Mouse (Mus musculus): ENCODE data around the gene Tenm2.

Gene Tenm2

GRCm38 (mm10) chr11:36697021-36697639, 538.6 kb downstream of the Tenm2 start:
- in situ Hi-C loops (cut with MboI, MseI), result no loop called here

- in situ Hi-C loops (cut with MboI, MseI), result no loop called here
Observed at GRCm38 (mm10) chr11:36694810-36695209, 541.0 kb downstream of the Tenm2 start.

DNA sequence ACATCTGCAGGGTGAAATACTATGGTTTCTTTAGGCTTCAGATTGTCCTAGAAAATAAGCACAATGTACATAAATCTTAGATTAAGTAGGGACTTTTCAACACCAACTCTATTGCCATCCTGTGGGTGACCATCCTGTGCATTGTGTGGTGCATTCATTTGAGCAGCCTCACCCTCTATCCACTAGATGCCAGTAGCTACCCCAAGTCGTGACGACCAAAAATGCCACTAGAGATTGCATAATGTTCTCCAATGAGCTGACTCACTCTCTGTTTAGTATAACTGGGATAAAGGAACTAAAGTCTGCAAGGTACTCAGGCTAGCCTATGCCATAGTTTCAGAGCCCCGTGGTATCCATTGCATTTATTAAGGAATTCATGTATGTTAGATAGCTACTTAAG, 543.1 kb downstream of the Tenm2 start:
- in situ Hi-C loops (cut with MboI, MseI), result no loop called here

DNA sequence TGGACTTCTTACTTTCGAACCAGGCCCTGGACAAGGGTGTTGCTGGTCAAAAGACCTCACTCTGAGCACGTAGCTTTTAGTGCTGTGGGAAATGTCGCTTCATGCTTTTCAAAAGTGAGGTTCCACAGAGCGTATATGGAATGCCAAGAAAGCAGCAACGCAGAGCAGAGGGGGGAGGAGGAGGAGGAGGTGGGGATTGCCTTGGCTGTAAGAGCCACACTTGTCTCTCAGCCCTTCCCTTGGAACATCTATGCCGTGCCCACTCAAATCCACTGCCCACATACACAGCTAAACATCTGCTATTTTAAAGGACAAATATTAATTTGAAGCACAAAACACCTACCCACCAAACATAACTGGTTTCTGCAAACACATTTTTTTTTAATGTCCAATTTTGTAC, 544.9 kb downstream of the Tenm2 start:
- in situ Hi-C loops (cut with MboI, MseI), result no loop called here

DNA sequence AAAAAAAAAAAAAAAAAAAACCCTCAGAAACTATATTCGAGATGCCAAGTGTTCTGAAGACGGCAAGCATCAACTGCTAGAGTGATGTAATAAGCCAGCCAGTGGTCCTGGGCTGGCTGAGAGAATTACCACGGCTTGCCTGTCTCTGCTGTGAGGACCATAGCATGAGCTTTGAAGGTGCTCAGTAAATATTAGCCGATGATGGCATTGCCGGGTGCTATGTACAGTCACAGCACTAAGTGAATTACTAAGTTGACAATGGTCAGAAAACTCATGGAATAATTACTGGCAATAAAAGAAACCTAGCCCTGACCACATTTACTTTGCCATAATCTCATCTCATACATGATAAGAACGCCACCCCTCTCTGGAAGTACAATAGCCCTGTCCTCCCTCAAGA, 549.5 kb downstream of the Tenm2 start:
- in situ Hi-C loops (cut with MboI, MseI), result no loop called here

- in situ Hi-C loops (cut with MboI, MseI), result no loop called here
Observed at GRCm38 (mm10) chr11:36679361-36679760, 556.4 kb downstream of the Tenm2 start.

GRCm38 (mm10) chr11:36678542-36678941, 557.2 kb downstream of the Tenm2 start:
- in situ Hi-C loops (cut with MboI, MseI), result no loop called here

- in situ Hi-C loops (cut with MboI, MseI), result no loop called here
Observed at GRCm38 (mm10) chr11:36678057-36678396, 557.7 kb downstream of the Tenm2 start.

DNA sequence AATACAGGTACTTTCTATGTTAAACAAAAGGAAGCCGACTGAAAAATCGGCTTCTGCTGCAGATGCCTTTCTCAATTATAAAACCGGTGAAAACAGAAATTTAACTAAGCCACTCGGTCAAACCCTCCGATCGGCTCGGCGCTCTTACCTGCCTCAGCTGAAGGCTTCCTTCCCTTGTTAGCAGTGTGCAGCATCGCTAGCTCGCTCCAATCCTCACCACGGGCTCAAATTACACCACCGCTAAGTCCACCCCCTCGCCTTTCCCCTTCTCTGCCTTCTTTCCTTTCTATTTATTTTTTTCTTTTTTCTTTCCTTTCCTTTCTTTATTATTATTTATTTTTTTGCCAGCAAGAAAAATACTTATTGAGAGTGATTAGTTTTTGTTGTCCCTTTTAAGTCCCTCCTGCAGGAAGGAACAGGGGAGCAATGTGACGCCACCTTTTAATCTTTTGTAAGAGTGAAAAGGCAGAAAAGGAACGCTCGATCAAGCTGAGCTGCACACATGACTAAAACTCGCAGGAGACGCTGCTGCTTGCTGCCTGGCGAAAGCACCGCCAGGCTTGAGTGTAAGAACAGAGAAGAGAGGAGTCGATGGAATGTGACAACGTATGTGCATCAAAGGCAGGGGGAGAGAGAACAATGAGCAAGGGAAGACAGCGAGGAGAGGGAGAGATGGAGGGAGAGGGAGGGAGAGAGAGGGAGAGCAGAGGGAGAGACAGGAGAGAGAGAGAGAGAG, 558.3 kb downstream of the Tenm2 start:
- in situ Hi-C loops (cut with MboI, MseI), result no loop called here

DNA sequence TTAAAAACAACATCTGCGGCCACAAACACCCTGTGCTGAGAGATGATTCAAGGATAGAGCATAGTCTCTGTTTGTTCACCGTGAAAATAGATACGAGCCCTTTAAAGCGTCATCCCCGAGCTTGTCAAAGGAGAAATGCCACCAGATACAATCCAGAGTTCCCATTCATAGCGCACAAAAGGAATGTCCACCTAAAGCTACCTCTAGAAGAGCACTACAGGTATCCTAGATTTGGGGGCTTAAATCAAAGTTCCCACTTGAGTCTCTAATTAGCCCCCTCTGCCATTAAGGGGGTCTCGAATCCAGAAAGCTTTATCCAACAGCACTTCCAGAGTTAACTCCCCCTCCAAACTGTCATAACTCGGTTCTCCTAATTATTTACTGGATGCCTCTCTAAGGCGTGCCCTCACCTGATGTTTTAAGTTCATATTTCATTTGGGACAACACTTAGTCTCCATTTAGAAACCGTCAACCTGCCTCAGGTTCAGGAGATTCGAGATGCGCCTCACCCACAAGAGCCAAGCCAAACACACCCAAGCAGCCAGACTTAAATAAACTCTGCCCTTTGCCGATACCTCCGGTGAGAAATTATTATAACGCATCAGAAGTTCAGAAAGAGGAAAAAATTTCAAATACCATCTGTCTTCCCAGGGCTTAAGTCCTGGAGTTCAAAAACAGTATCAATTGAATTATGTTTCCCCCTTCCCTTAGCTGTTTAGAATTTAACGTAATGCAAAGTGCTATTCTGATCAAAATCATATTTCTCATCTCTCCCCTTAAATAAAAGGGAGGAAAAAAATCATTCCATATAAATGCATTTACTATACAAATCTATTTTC, 559.1 kb downstream of the Tenm2 start:
- in situ Hi-C loops (cut with MboI, MseI), result no loop called here

- in situ Hi-C loops (cut with MboI, MseI), result no loop called here
Observed at GRCm38 (mm10) chr11:36674902-36675422, 560.8 kb downstream of the Tenm2 start.

GRCm38 (mm10) chr11:36674141-36674540, 561.6 kb downstream of the Tenm2 start:
- in situ Hi-C loops (cut with MboI, MseI), result no loop called here

- in situ Hi-C loops (cut with MboI, MseI), result no loop called here
Observed at GRCm38 (mm10) chr11:36671196-36671595, 564.6 kb downstream of the Tenm2 start.

GRCm38 (mm10) chr11:36664026-36664425, 571.7 kb downstream of the Tenm2 start:
- in situ Hi-C loops (cut with MboI, MseI), result no loop called here

DNA sequence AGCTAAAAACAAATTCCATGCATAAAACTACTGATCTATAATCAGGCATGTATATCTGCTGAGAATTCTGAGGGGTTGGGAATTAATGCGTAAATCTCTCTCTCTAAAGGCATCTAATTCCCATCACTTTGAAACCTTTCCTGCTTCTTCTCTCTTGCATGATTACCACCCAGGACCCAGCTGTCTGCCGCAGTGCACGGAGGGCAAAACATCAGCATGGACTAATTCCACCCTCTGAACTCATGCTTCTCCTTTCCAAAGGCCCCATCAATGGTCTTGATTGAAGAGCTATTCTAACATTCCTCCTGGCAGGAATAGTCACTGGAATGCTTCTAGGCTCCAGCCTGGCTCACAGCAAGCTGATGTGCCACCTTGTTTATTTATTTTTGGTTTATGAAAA, 572.2 kb downstream of the Tenm2 start:
- in situ Hi-C loops (cut with MboI, MseI), result no loop called here

DNA sequence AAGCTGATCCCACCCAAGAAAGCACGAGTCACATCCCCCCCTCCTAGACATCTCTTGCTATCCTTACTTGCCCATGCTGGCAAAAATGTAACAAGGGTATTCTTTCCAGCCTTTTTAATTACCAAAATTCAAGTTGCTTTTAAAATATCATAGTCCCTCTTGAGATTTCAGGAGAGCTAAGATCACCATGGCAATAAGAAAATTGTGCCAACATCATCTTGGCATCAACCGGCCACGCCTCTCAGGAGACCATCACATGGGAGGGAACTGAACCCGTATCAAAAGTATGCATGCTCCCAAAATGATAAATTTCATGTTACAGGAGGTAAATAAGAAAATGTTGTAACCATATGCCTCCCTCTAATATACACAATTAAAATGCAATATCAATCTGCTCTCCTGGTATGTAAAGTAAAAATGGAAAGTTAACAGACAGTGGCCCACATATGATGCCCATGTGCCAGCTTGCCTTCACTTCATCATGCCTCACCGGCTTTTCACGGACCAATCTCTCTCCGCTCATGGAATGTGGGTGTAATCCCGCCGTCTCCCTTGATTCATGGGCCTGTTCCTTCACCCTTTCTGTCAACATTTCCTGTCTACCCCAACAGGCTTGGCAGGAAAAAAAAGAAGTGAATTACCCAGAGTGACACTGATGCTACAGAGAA, 582.0 kb downstream of the Tenm2 start:
- in situ Hi-C loops (cut with MboI, MseI), result no loop called here

- in situ Hi-C loops (cut with MboI, MseI), result no loop called here
Observed at GRCm38 (mm10) chr11:36647179-36647578, 588.6 kb downstream of the Tenm2 start.

DNA sequence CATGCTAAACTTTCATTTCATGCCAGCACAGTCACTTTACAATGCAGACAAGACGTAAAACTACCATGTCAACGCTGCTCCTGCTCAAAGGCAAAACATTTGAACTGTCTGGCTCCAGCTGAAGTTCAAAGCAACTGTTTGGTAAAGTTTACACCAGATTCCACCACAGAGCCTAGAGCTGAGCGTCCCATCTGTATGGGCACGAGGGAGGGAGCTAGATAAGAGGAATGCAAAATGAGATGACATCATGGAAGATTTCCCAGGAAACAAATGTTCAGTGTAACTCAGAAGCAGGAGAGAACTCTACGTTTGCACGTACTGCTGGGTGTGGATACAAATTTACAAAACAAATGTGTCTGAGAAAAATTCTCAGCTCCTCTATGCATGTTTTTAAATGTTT, 600.7 kb downstream of the Tenm2 start:
- in situ Hi-C loops (cut with MboI, MseI), result no loop called here

DNA sequence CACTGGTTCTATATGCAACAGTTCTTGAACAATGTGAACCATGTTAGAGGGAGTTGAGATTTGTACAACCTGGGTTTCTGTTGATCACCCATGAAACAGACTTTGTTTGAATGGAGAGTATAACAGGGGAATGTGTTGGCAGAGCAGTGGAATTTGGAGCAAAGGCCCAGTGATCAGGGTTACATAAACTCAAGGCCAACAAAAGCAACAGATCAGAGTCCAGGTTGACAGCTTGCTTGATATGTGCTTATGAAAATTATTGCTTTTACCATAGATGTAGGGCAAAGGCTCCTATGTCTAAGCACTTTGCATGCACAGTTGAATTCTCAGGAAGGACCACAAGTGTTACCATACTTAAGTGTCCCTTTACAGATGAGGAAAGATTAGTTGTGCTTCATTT, 603.6 kb downstream of the Tenm2 start:
- in situ Hi-C loops (cut with MboI, MseI), result no loop called here

DNA sequence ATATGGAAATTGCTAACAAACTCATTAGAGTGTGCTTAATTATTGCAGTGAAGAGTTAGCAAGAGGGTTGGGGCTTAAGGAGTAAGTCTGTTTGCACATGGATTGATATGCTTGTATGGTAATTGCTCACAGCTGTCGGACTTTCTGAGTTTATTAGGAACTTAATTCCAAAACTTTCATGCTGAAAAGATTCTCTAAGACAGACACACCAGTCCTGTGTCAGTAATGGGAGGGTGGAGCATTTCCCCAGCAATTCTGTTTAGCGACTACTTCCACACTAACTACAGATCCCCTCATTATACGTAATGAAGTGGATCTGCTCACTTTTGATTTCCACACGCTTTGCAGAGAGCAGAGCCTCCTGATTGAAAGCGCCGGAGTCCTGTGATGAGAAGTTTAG, 622.0 kb downstream of the Tenm2 start:
- in situ Hi-C loops (cut with MboI, MseI), result no loop called here

DNA sequence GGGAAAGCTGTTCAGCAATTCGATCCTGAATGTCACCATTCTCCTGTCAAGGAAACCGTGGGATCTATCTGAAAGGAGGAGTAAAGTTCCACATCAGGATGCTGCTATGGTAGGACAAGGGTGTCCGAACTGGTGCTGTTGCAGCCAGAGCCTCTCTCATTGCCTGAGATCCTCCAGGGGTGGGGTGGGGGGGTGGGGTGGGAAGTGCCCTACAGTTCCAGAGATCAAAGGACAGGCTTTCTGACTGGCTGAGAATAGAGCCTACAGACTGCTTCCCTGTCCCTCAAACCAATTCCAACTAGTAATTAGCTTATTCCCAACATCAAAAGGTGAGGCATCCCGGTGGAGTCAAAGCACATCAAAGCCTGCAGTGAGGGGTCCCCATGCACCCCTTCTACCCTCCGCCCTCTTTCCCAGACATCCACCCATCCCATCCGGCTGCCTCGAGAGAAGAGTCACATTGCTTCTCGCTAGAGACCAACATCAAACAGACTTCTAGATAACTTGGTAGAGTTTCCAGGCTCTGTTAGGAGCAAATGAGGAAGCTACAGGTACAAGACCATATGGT, 630.9 kb downstream of the Tenm2 start:
- in situ Hi-C loops (cut with MboI, MseI), result no loop called here

- in situ Hi-C loops (cut with MboI, MseI), result no loop called here
Observed at GRCm38 (mm10) chr11:36604272-36604671, 631.5 kb downstream of the Tenm2 start.
